Mouse (Mus musculus) fibroblast of lung, adult 2 months (primary cell): ENCODE measurements around the gene Gm21943.
"Not testable (repeated sequence)": the region's sequence is repeated elsewhere in the genome, so short reads cannot be mapped to it uniquely, and the experiment has no call there.

Experiments
- DNase-seq: peaks from one replicate; pipeline ENCODE4 v3.0.0-alpha.2; 2011; ENCODE audit warnings: low read depth

Gm21943 gene

DNA sequence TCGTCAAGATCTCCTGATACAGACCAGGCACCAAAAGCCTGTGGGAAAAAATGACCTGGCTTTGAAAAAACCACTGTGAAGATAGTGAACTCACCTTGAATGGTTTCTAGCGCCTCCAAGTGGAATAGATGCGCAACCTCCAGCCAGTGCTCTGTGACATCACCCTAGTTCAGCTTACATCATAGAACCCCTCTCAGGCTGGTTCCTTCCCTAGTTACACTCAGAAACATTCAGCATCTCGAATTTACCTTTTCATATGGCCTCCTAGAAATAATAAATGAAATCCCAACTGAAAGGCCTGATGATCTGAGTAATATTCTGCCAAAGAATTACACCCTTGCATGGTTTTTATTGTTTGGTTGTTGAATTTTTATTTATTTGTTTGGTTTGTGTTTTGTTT lies at the start of gene Gm21943:
Gm21943 (minus strand) TSS at position 101 of the 400 bp plus-strand sequence.
- not testable (repeated sequence) for DNase-seq
